Mouse (Mus musculus) olfactory bulb, adult 2 months (tissue): Measurements from ENCODE around the gene Shank2.

Experiments used
- CTCF ChIP-seq: fragments of 200-500 bp; IDR thresholded peaks from 2 replicates; pipeline ENCODE4 v1.5.1; 2012; ENCODE audit warnings: low read depth, mild to moderate bottlenecking, low read length, moderate library complexity; ENCODE audit not compliant: insufficient read depth
- POLR2A ChIP-seq: fragments of 200-500 bp; IDR thresholded peaks from 2 replicates; pipeline ENCODE4 v1.6.1; 2012; ENCODE audit warnings: mild to moderate bottlenecking, low read depth, low read length, moderate library complexity; ENCODE audit not compliant: insufficient read depth

- TF ChIP-seq CTCF (no peak), POLR2A (no peak)
These were observed 410.5 kb downstream of the Shank2 start for GRCm38 (mm10) chr7:144411967-144412906.
